Mouse (Mus musculus) granulocyte monocyte progenitor cell, adult 5-6 weeks (primary cell): ENCODE measurements around the gene Rac3. TPM values are rescaled to one million over a fixed set of nuclear protein-coding genes. Genes with fewer than 3 reads are reported as not detected.
"Not testable (repeated sequence)": the region's sequence is repeated elsewhere in the genome, so short reads cannot be mapped to it uniquely, and the experiment has no call there.

Experiments
- ATAC-seq: replicated peaks from 2 replicates; pipeline ENCODE4 v1.8.0; 2016; ENCODE audit warnings: mild to moderate bottlenecking, moderate TSS enrichment, inconsistent platforms; ENCODE audit not compliant: poor library complexity, severe bottlenecking
- total RNA-seq, 2 experiments: library from RNA; stranded (forward) in 1 of 2; stranded (reverse) in 1 of 2; fragments of 200-712, 200-1000 nt in 1 of 2; fragments of >200 nt in 1 of 2; fragmentation: Nextera tagmentation in 1 of 2; gene quantifications; 2 replicates each; pipeline ENCODE4 v1.2.3; 2014 to 2017

Gene Rac3
- total RNA-seq (2014; fragmentation: Nextera tagmentation) = 2.1 and 5.1 TPM in 2 replicates
- total RNA-seq (2017) = 1.1 TPM in 2 replicates

DNA sequence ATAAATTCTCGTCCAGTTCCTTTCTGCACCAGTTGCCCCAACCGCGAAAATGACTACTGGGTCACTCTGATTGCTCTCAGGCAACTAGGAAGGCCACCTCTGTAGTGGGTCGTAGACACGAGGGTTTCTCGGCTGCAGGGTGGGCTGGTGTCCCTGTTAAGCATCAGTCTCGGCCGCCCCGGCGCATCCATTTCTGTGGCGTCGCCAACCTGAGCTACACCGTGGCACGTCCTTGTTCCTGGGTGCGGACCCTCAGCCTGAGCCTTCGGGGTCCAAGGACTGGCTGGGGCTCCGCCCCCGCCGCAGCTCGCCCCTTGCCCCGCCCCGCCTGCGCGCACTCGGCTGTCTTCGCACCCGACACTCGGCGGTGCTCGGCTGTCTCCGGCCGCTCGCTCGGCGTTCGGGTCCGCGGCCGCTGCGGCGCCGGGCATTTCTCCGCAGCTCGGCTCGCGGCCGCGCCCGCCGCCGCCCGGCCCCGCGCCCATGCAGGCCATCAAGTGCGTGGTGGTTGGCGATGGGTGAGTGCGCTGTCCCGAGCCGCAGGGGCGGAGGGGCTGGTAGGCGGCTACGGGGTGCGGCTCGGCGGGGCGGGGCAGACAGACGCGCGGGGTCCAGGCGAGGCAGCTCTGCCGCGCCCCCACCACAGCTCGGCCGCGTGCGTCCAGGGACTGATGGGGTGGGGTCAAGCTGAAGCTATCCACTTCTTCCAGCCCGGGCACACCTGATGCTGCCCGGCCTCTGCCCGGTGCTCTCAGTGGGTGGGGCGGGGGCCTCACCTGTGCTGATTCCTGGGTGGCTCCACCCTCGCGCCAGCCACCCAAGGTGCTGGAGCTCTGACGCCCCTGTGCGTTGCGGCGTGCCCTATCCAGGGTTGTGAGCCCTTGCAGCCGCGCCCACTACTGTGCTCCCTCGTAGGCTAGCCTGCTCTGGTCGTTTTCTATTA, at the start of gene Rac3:
Gene Rac3 (plus strand): TSS at position 347 of the 943 bp plus-strand sequence.
- ATAC-seq = peak; percentile 29; the same call in 1 of the 2 replicates

- ATAC-seq = peak; percentile 93
Observed at GRCm38 (mm10) chr11:120672687-120673593, 48.3 kb upstream of the Rac3 start, which contains the start of gene Aspscr1. Gene Aspscr1, plus strand, starts transcription at chr11:120672973.

GRCm38 (mm10) chr11:120673594-120674122, 47.6 kb upstream of the Rac3 start:
- ATAC-seq = peak; percentile 4; the same call in 1 of the 2 replicates

DNA sequence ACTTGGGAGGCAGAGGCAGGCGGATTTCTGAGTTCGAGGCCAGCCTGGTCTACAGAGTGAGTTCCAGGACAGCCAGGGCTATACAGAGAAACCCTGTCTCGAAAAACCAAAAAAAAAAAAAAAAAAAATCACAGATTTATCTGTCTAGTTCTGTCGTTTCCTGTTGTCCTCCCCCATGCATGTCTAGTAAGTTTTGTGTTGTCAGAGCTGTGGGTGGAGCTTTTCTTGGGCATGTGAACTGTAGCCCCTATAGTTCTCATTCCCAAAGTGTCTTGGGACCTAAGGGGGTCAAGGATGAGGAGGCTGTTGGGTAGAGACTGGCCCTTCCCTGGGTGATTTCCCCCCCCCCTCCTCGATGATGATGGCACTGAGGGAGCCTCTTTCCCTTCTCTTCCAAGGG, 45.4 kb upstream of the Rac3 start:
- ATAC-seq = not testable (repeated sequence)

GRCm38 (mm10) chr11:120676951-120677350, 44.3 kb upstream of the Rac3 start:
- ATAC-seq = no peak

GRCm38 (mm10) chr11:120679909-120680308, 41.4 kb upstream of the Rac3 start:
- ATAC-seq = peak; percentile 66

GRCm38 (mm10) chr11:120682683-120683082, 38.6 kb upstream of the Rac3 start:
- ATAC-seq = no peak

- no peak for ATAC-seq
Observed at GRCm38 (mm10) chr11:120683536-120683935, 37.7 kb upstream of the Rac3 start.

- ATAC-seq = no peak
Observed at GRCm38 (mm10) chr11:120684086-120684485, 37.2 kb upstream of the Rac3 start.

- ATAC-seq = no peak
Observed at GRCm38 (mm10) chr11:120684660-120685059, 36.6 kb upstream of the Rac3 start.

DNA sequence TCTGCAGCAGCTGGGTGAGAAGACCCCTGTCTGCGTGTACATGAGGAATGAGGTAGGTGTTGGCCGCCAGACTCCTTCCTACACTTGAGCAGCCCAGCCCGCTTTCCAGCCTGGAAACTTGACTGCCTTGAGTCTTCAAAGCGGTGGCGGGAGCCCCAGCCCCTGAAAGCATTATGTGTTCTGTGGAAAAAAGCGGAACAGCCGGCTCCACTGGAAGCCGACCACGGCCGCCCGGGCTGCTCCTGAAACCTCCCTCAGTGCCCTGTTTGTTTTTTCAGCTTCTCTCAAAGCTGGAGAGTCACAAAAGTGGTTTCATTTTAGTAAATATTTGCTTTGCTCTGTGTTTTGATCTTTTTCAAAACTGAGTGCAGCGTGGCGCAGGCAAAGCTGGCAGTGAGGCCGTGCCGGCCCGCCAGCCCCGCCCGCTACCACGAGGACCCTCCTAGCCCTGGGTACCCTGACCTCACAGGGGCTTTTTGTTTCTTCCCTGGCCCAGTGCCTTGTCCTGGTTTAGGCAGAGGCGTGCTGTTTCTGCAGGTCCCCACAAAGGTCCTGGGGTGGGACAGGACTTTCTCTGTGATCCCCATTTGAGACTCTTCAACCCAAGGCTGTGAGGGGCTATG, 34.5 kb upstream of the Rac3 start:
- no peak for ATAC-seq

DNA sequence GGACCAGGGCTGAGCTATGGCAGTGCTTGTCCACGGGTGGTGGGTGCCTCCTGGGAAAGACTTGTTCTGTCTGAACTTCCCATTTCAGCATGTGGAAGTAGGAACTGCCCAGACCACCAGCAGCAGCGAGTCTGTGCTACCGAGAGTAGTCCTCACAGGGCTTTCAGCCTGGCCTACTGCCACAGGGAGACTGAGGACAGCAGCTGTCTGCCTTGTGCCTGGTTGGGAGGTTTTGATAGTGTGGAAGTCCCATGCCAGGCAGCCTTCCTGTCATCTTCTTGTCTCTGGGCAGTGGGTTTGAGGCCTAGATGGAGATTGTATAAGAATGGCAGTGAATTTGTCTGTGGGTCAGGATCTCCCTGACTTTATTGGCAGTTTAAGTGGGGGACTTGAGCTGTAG, 31.9 kb upstream of the Rac3 start:
- no peak for ATAC-seq

DNA sequence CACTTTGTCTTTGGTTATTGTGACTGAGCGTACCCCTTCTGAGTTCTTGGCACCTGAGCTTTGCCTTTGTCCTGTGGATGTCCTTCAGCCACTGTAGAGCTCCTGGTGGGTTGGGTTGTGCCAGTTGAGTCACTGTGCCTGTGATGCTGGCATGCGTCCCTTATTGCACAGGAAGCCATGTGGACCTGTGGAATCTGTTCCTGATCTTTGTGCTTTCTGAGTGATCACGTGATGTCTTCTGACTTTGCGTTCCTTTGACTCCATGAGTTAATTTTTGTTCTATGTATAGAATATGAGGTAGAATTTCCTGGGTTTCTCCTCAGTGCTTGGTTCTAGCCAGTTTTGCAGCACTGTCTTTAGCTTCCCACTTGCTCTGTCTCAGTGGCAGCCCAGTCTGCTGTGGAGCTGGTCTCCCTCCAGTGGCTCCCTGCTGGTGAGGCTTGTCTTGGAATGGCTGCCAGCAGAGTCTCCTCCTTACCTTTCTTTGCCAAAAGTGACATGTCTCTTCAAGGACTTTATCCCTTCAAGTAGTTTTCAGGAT, 28.7 kb upstream of the Rac3 start:
- no peak for ATAC-seq

GRCm38 (mm10) chr11:120693461-120693860, 27.8 kb upstream of the Rac3 start:
- no peak for ATAC-seq

DNA sequence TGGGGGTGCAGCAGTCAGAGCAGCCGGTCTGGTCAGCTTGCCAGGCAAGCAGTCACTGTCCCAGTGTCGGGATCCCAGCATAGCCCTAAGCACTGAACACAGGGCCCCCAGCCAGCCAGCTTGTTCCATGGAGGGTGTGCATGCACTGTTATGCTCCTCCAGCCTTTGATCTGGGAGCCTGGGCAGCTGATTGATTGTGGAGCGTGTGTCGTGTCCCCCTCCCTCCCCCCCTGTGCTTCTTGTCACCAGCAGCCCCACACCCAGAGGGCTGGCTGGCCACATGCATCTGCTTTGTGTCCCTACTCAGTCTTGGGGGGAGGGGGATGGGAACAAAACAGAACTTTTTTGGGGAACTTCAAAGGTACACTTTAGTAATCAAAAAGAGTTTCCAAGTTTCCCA, 26.1 kb upstream of the Rac3 start:
- no peak for ATAC-seq

- no peak for ATAC-seq
Observed at GRCm38 (mm10) chr11:120695641-120696040, 25.6 kb upstream of the Rac3 start.

DNA sequence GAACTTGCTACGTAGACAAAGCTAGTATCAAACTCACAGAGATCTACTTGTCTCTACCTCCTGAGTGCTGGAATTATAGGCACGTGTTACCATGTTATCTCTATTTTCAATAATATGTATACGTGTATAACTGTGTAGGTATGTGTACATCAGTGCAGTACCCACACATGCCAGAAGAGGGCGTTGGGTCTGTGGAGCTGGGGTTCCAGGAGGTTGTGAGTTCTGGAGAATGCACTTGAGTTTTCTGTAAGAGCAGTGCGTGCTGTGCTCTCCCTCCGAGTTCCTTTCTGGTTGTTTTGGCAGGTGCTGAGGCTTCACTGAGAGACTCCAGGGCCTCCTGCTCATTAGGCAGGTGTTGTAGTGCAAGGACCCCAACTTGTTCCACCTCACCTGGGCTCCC, 24.7 kb upstream of the Rac3 start:
- no peak for ATAC-seq

- no peak for ATAC-seq
Observed at GRCm38 (mm10) chr11:120697741-120698140, 23.5 kb upstream of the Rac3 start.

- ATAC-seq = no peak
Observed at GRCm38 (mm10) chr11:120703696-120704454, 17.4 kb upstream of the Rac3 start.
